Mouse (Mus musculus) brain, adult 2 months (tissue): ENCODE results near the gene Prmt9.
A peak's percentile ranks its signal among the peaks of the same experiment; 100 is the strongest.

Source experiments
- DNase-seq: peaks from one replicate; pipeline ENCODE4 v3.0.0; 2011; ENCODE audit warnings: low read depth, low spot score

Prmt9 gene

GRCm38 (mm10) chr8:77549121-77549706 lies at the start of gene Prmt9:
Gene Prmt9 (plus strand): TSS chr8:77549397.
- DNase-seq = peak; percentile 94

- DNase-seq = no peak
These were observed 48.9 kb upstream of the Prmt9 start for GRCm38 (mm10) chr8:77500264-77500663.

GRCm38 (mm10) chr8:77501131-77501530 lies 48.1 kb upstream of the Prmt9 start:
- DNase-seq = no peak

GRCm38 (mm10) chr8:77502547-77502946 lies 46.6 kb upstream of the Prmt9 start:
- DNase-seq = no peak

GRCm38 (mm10) chr8:77506539-77506938 lies 42.7 kb upstream of the Prmt9 start:
- no peak for DNase-seq

- no peak for DNase-seq
These were observed 41.6 kb upstream of the Prmt9 start for GRCm38 (mm10) chr8:77507510-77508035.

GRCm38 (mm10) chr8:77509044-77509443 lies 40.2 kb upstream of the Prmt9 start:
- DNase-seq = no peak

- no peak for DNase-seq
These were observed 38.8 kb upstream of the Prmt9 start for GRCm38 (mm10) chr8:77510426-77510825.

GRCm38 (mm10) chr8:77511750-77512493 lies 37.3 kb upstream of the Prmt9 start:
- DNase-seq = peak; percentile 65

GRCm38 (mm10) chr8:77515201-77515600 lies 34.0 kb upstream of the Prmt9 start:
- DNase-seq = no peak

- DNase-seq = peak; percentile 87
These were observed 33.4 kb upstream of the Prmt9 start for GRCm38 (mm10) chr8:77515786-77516185.

GRCm38 (mm10) chr8:77516845-77517244 lies 32.4 kb upstream of the Prmt9 start:
- DNase-seq = peak; percentile 27

GRCm38 (mm10) chr8:77517301-77518200 lies 31.6 kb upstream of the Prmt9 start, which contains the start of gene Arhgap10:
Gene Arhgap10 (minus strand): TSS chr8:77517953.
- DNase-seq = peak; percentile 85

GRCm38 (mm10) chr8:77518201-77519115 lies 30.7 kb upstream of the Prmt9 start:
- peak; percentile 73 for DNase-seq

GRCm38 (mm10) chr8:77520601-77521000 lies 28.6 kb upstream of the Prmt9 start:
- no peak for DNase-seq

- no peak for DNase-seq
These were observed 28.0 kb upstream of the Prmt9 start for GRCm38 (mm10) chr8:77521028-77521785.

GRCm38 (mm10) chr8:77522984-77523383 lies 26.2 kb upstream of the Prmt9 start:
- DNase-seq = peak; percentile 44

- DNase-seq = no peak
These were observed 25.1 kb upstream of the Prmt9 start for GRCm38 (mm10) chr8:77524018-77524615.

- no peak for DNase-seq
These were observed 24.3 kb upstream of the Prmt9 start for GRCm38 (mm10) chr8:77524906-77525305.

GRCm38 (mm10) chr8:77526130-77526529 lies 23.1 kb upstream of the Prmt9 start:
- DNase-seq = no peak
